Mouse (Mus musculus) embryonic fibroblast, embryonic 13.5 days (primary cell): ENCODE data around the gene Hoxd10.

Experiments
- CTCF ChIP-seq: IDR thresholded peaks from 2 replicates; pipeline ENCODE4 v1.5.1; 2011; ENCODE audit warnings: mild to moderate bottlenecking, control low read depth, low read length, moderate library complexity, borderline replicate concordance; ENCODE audit not compliant: insufficient read depth
- POLR2A ChIP-seq: IDR thresholded peaks from 2 replicates; pipeline ENCODE4 v1.6.1; 2011; ENCODE audit warnings: low read depth, mild to moderate bottlenecking, control low read depth, low read length, moderate library complexity

DNA sequence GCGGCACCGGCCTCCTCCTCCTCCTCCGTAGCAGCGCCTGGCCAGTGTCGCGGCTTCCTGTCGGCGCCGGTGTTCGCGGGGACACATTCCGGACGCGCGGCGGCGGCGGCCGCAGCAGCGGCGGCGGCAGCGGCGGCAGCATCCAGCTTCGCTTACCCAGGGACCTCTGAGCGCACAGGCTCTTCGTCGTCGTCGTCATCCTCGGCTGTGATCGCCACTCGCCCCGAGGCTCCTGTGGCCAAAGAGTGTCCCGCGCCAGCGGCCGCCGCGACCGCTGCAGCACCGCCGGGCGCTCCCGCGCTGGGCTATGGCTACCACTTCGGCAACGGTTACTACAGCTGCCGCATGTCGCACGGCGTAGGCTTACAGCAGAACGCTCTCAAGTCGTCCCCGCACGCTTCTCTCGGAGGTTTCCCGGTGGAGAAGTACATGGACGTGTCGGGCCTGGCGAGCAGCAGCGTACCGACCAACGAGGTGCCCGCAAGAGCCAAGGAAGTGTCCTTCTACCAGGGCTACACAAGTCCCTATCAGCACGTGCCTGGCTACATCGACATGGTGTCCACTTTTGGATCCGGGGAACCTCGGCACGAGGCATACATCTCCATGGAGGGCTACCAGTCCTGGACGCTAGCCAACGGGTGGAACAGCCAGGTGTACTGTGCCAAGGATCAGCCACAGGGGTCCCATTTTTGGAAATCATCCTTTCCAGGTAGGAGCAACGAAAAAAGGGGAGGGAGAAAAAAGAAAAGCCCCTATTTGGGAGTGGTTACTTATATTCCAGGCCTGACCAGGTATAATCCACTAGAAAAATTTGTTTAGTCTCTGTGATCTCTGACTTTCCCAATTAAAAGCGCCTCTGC lies 23.1 kb upstream of the Hoxd10 start:
- no peak for TF ChIP-seq POLR2A
- no peak for TF ChIP-seq CTCF
